Mouse (Mus musculus): ENCODE results near the gene Gm6502. TPM values are rescaled to one million over a fixed set of nuclear protein-coding genes. Genes with fewer than 3 reads are reported as not detected.
"Not testable (repeated sequence)": the region's sequence is repeated elsewhere in the genome, so short reads cannot be mapped to it uniquely, and the experiment has no call there.

Gene Gm6502
- polyA plus RNA-seq (2015; fragmentation: Nextera tagmentation; extraction: Ambion mirVana), result not detected in 2 replicates

GRCm38 (mm10) chr5:94314135-94314534 is at the start of gene Gm6502:
Gm6502 (plus strand) TSS chr5:94314435.
- H3K9me3 ChIP-seq; H3K4me3 ChIP-seq; H3K4me2 ChIP-seq; H3K9ac ChIP-seq; H3K36me3 ChIP-seq; H3K4me1 ChIP-seq; H3K27ac ChIP-seq; ATAC-seq (ENCODE audit: insufficient number of reproducible peaks, insufficient read depth, low FRiP score, low TSS enrichment, low read depth); H3K27me3 ChIP-seq: not testable (repeated sequence)
- no CpG with 5 or more reads among the region's 2 CpGs for WGBS

- H3K4me3 ChIP-seq; H3K27ac ChIP-seq; H3K4me2 ChIP-seq; ATAC-seq (ENCODE audit: insufficient number of reproducible peaks, insufficient read depth, low FRiP score, low TSS enrichment, low read depth); H3K9ac ChIP-seq; H3K27me3 ChIP-seq; H3K4me1 ChIP-seq; H3K36me3 ChIP-seq; H3K9me3 ChIP-seq: not testable (repeated sequence)
- WGBS, result 87% methylated on average over 1 of the region's 1 CpGs
Observed at GRCm38 (mm10) chr5:94306696-94307095, 7.5 kb upstream of the Gm6502 start, which contains the start of gene A430089I19Rik. A430089I19Rik (minus strand) TSS chr5:94306796.

- not testable (repeated sequence) for ATAC-seq (ENCODE audit: insufficient number of reproducible peaks, insufficient read depth, low FRiP score, low TSS enrichment, low read depth); H3K4me3 ChIP-seq; H3K9ac ChIP-seq; H3K36me3 ChIP-seq; H3K4me2 ChIP-seq; H3K4me1 ChIP-seq; H3K27me3 ChIP-seq; H3K9me3 ChIP-seq; H3K27ac ChIP-seq
- WGBS, result no CpG with 5 or more reads among the region's 2 CpGs
Observed at GRCm38 (mm10) chr5:94339449-94339848, 25.2 kb downstream of the Gm6502 start, which contains the start of gene AA792892. AA792892 (plus strand) TSS chr5:94339749.

Other genes with a start within 250 kb of the Gm6502 start
- not detected in 2 replicates for gene BC061212, start 243.9 kb upstream of the Gm6502 start, polyA plus RNA-seq (2015; fragmentation: Nextera tagmentation; extraction: Ambion mirVana)
- not detected in 2 replicates for gene Gm6351, start 238.1 kb upstream of the Gm6502 start, polyA plus RNA-seq (2015; fragmentation: Nextera tagmentation; extraction: Ambion mirVana)
- gene Gm3106, start 96.4 kb upstream of the Gm6502 start, polyA plus RNA-seq (2015; fragmentation: Nextera tagmentation; extraction: Ambion mirVana), result not detected in 2 replicates
- gene A430089I19Rik, start 7.6 kb upstream of the Gm6502 start, polyA plus RNA-seq (2015; fragmentation: Nextera tagmentation; extraction: Ambion mirVana), result not detected in 2 replicates
- not detected in 2 replicates for gene AA792892, start 25.3 kb downstream of the Gm6502 start, polyA plus RNA-seq (2015; fragmentation: Nextera tagmentation; extraction: Ambion mirVana)
- not detected in 2 replicates for gene Gm7682, start 131.3 kb downstream of the Gm6502 start, polyA plus RNA-seq (2015; fragmentation: Nextera tagmentation; extraction: Ambion mirVana)
- gene Gm3139, start 211.9 kb downstream of the Gm6502 start, polyA plus RNA-seq (2015; fragmentation: Nextera tagmentation; extraction: Ambion mirVana), result not detected in 2 replicates